Mouse (Mus musculus) kidney, embryonic 15.5 days (tissue): ENCODE results near the gene Prrt2. TPM values are rescaled to one million over a fixed set of nuclear protein-coding genes. Genes with fewer than 3 reads are reported as not detected.

ENCODE experiments used
- ATAC-seq: fragments of 200-750 bp; cut with Nextera tagmentation; replicated peaks from 2 replicates; pipeline ENCODE4 v1.8.0; 2017; ENCODE audit warnings: moderate TSS enrichment; ENCODE audit not compliant: low FRiP score
- H3K27ac ChIP-seq: fragments of 300-500 bp; sonication (generic); 2 replicates; pipeline ENCODE4 v1.5.1; 2015; ENCODE audit warnings: mild to moderate bottlenecking, inconsistent platforms
- H3K27me3 ChIP-seq: fragments of 300-500 bp; sonication (generic); 2 replicates; pipeline ENCODE4 v1.6.1; 2015; ENCODE audit warnings: inconsistent platforms
- H3K36me3 ChIP-seq: fragments of 300-500 bp; sonication (generic); 2 replicates; pipeline ENCODE4 v1.6.1; 2015; ENCODE audit warnings: inconsistent platforms
- H3K4me1 ChIP-seq: fragments of 300-500 bp; sonication (generic); 2 replicates; pipeline ENCODE4 v1.6.1; 2015; ENCODE audit warnings: inconsistent platforms
- H3K4me2 ChIP-seq: fragments of 300-500 bp; sonication (generic); 2 replicates; pipeline ENCODE4 v1.6.1; 2015; ENCODE audit warnings: moderate library complexity, mild to moderate bottlenecking, inconsistent platforms
- H3K4me3 ChIP-seq: fragments of 300-500 bp; sonication (generic); replicated peaks from 2 replicates; pipeline ENCODE4 v1.5.1; 2015; ENCODE audit warnings: mild to moderate bottlenecking, inconsistent platforms
- H3K9ac ChIP-seq: fragments of 300-500 bp; sonication (generic); 2 replicates; pipeline ENCODE4 v1.6.1; 2015; ENCODE audit warnings: mild to moderate bottlenecking, inconsistent platforms
- H3K9me3 ChIP-seq: fragments of 300-500 bp; sonication (generic); replicated peaks from 2 replicates; pipeline ENCODE4 v1.6.1; 2016; ENCODE audit warnings: inconsistent platforms
- WGBS: fragments of 180-500 bp; shearing (Covaris S2); methylation state at CpG from one replicate; pipeline ENCODE4 v1.1.7; 2015; ENCODE audit warnings: mixed read lengths; 5-methylcytosine and 5-hydroxymethylcytosine counted together
- polyA plus RNA-seq: library from polyadenylated mRNA; unstranded; fragments of >200 nt; fragmentation: Nextera tagmentation; extraction: Ambion mirVana; gene quantifications from 2 replicates; pipeline ENCODE4 v1.2.1, GENCODE M21; 2015

Gene Prrt2
- polyA plus RNA-seq, result 5.4 and 7.2 TPM in 2 replicates

- peak within 1 kb of the TSS; percentile 99 for H3K27ac ChIP-seq
- ATAC-seq, result peak; percentile 18; the same call in 1 of the 2 replicates
- peak within 1 kb of the TSS; percentile 54 for H3K4me3 ChIP-seq
- no peaks in the 10 kb centered on the region for H3K9me3 ChIP-seq
- peak within 1 kb of the TSS; percentile 62 for H3K9ac ChIP-seq
- 1% methylated on average over 37 of the region's 37 CpGs for WGBS
- H3K27me3 ChIP-seq, result no peaks in the 10 kb centered on the region
- peaks cover 77% of the 10 kb centered on the region for H3K4me1 ChIP-seq
- peak within 1 kb of the TSS; percentile 92 for H3K4me2 ChIP-seq
- peaks cover 32% of the 10 kb centered on the region for H3K36me3 ChIP-seq
Measured at GRCm38 (mm10) chr7:127020901-127021562, at the start of gene Prrt2, which contains the start of gene Gm42742. TSS of gene Prrt2 (minus strand) at chr7:127021211. TSS of gene Gm42742 (minus strand) at chr7:127021097.

GRCm38 (mm10) chr7:127066317-127066716 lies 45.3 kb upstream of the Prrt2 start:
- H3K4me3 ChIP-seq, result no peak overlapping the region
- no peak for ATAC-seq
- peaks cover 5% of the 10 kb centered on the region; the same call in 1 of the 2 replicates for H3K4me1 ChIP-seq
- H3K9me3 ChIP-seq, result no peaks in the 10 kb centered on the region
- no peaks in the 10 kb centered on the region for H3K27me3 ChIP-seq
- H3K36me3 ChIP-seq, result no peaks in the 10 kb centered on the region
- WGBS, result 75% methylated on average over 4 of the region's 4 CpGs
- no peak overlapping the region for H3K9ac ChIP-seq
- no peak overlapping the region for H3K4me2 ChIP-seq
- no peak overlapping the region for H3K27ac ChIP-seq

- WGBS, result 89% methylated on average over 6 of the region's 6 CpGs
- no peak overlapping the region for H3K27ac ChIP-seq
- ATAC-seq, result no peak
- no peaks in the 10 kb centered on the region for H3K9me3 ChIP-seq
- H3K4me2 ChIP-seq, result no peak overlapping the region
- no peak overlapping the region for H3K4me3 ChIP-seq
- no peaks in the 10 kb centered on the region for H3K27me3 ChIP-seq
- H3K9ac ChIP-seq, result no peak overlapping the region
- no peaks in the 10 kb centered on the region for H3K36me3 ChIP-seq
- H3K4me1 ChIP-seq, result peaks cover 5% of the 10 kb centered on the region; the same call in 1 of the 2 replicates
Measured at GRCm38 (mm10) chr7:127065538-127065937, 44.5 kb upstream of the Prrt2 start.

GRCm38 (mm10) chr7:127055026-127055585 lies 34.1 kb upstream of the Prrt2 start:
- H3K27me3 ChIP-seq, result peaks cover 10% of the 10 kb centered on the region; the same call in 1 of the 2 replicates
- H3K9me3 ChIP-seq, result no peaks in the 10 kb centered on the region
- H3K36me3 ChIP-seq, result no peaks in the 10 kb centered on the region
- H3K9ac ChIP-seq, result no peak overlapping the region
- no peaks in the 10 kb centered on the region for H3K4me1 ChIP-seq
- no peak for ATAC-seq
- H3K4me3 ChIP-seq, result no peak overlapping the region
- 75% methylated on average over 5 of the region's 5 CpGs for WGBS
- H3K27ac ChIP-seq, result no peak overlapping the region
- H3K4me2 ChIP-seq, result no peak overlapping the region

DNA sequence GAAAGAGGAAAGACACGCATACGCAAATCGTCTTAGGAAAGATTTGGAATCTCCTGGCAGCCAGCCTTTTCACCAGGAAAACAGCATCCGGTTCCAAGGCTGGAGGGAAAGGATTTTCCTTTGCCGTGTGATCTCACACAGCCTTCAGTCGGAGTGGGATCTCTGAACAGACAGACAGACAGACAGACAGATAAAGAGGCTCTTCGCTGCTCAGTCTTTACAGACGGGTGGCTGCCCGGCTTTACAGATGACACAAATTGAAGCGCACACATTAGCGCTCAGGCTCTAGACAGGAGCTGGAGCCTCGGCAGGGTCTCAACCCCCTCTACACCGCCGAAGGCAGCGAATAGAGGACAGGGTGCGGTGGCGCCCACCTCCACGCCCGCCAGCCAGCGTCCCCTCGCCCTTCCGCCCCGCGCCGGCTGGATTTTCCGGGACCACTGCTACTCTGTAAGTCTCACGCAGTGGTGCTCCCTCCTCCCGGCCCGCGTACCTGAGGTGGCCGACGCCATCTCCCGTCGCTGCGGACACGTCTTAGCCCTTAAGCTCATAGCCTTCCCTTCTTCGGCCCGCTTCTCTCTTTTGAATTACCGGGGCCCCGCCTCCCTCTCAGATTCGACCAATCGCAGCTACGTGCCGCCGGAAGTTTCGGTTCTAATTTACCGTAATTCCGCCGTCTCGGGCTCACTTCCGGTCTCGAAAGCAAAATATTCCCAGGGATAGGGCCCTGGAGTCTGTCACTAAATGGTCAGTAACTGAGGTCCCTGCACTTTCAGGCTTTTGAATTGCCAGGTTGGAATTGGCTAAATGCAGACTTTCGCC lies 21.1 kb upstream of the Prrt2 start, which contains the start of gene Kif22:
Kif22 (minus strand) TSS at position 621 of the 822 bp plus-strand sequence.
- H3K36me3 ChIP-seq, result peaks cover 21% of the 10 kb centered on the region
- H3K9ac ChIP-seq, result peak within 1 kb of the TSS; percentile 78
- peaks cover 22% of the 10 kb centered on the region for H3K4me1 ChIP-seq
- H3K9me3 ChIP-seq, result 0 out of 2 replicates have a peak, but pooled peaks cover 2% of the 10 kb centered on the region
- H3K4me2 ChIP-seq, result peak within 1 kb of the TSS; percentile 71
- H3K27ac ChIP-seq, result peak within 1 kb of the TSS; percentile 88
- peak; percentile 86 for ATAC-seq
- H3K4me3 ChIP-seq, result peak within 1 kb of the TSS; percentile 85
- no peaks in the 10 kb centered on the region for H3K27me3 ChIP-seq
- WGBS, result under 1% methylated on average over 52 of the region's 53 CpGs

GRCm38 (mm10) chr7:127031244-127031643 lies 10.2 kb upstream of the Prrt2 start:
- no peak overlapping the region for H3K4me3 ChIP-seq
- WGBS, result 79% methylated on average over 1 of the region's 1 CpGs
- ATAC-seq, result no peak
- no peak overlapping the region for H3K4me2 ChIP-seq
- H3K4me1 ChIP-seq, result peaks cover 14% of the 10 kb centered on the region
- H3K9me3 ChIP-seq, result no peaks in the 10 kb centered on the region
- no peaks in the 10 kb centered on the region for H3K27me3 ChIP-seq
- no peak overlapping the region for H3K27ac ChIP-seq
- no peak overlapping the region for H3K9ac ChIP-seq
- peaks cover 83% of the 10 kb centered on the region for H3K36me3 ChIP-seq

GRCm38 (mm10) chr7:127030172-127030571 lies 9.2 kb upstream of the Prrt2 start:
- Histone ChIP-seq H3K27me3 (no peaks in the 10 kb centered on the region), H3K4me1 (peaks cover 14% of the 10 kb centered on the region), H3K9ac (no peak overlapping the region), H3K36me3 (peaks cover 73% of the 10 kb centered on the region), H3K27ac (no peak overlapping the region), H3K4me2 (no peak overlapping the region), H3K9me3 (no peaks in the 10 kb centered on the region), H3K4me3 (no peak overlapping the region)
- no peak for ATAC-seq
- 93% methylated on average over 1 of the region's 1 CpGs for WGBS

DNA sequence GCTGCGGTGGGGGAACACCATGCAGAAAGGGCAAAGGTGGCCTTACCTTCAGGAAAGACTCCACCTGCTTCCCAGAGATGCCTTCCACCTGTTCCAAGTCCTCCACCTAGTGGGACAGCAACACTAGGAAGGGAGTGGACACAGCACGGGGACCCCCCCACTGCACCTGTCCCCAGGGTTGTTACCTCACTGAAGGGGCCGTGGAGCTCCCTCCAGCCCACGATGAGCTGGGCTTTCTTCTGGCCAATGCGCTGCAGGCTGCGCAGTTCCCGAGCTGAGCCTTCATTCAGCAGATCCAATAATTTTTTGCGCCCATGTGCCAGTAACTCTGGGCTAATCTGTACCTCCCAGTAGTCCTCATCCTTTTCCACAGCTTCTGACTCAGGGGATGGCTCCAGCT lies 6.9 kb upstream of the Prrt2 start:
- peak overlapping the region; percentile 77 for H3K4me3 ChIP-seq
- no peaks in the 10 kb centered on the region for H3K9me3 ChIP-seq
- peaks cover 68% of the 10 kb centered on the region for H3K36me3 ChIP-seq
- H3K9ac ChIP-seq, result peak overlapping the region; percentile 14
- peak overlapping the region; percentile 92 for H3K4me2 ChIP-seq
- H3K4me1 ChIP-seq, result peaks cover 35% of the 10 kb centered on the region
- peak overlapping the region; percentile 99 for H3K27ac ChIP-seq
- 60% methylated on average over 8 of the region's 8 CpGs for WGBS
- H3K27me3 ChIP-seq, result no peaks in the 10 kb centered on the region
- no peak for ATAC-seq

GRCm38 (mm10) chr7:127026984-127027726 lies 6.1 kb upstream of the Prrt2 start, which contains the start of gene Maz:
TSS of gene Maz (minus strand) at chr7:127027037.
- no peaks in the 10 kb centered on the region for H3K9me3 ChIP-seq
- peak within 1 kb of the TSS; percentile 92 for H3K4me2 ChIP-seq
- WGBS, result under 1% methylated on average over 46 of the region's 63 CpGs
- peak within 1 kb of the TSS; percentile 99 for H3K27ac ChIP-seq
- ATAC-seq, result peak; percentile 92
- peak within 1 kb of the TSS; percentile 77 for H3K4me3 ChIP-seq
- no peaks in the 10 kb centered on the region for H3K27me3 ChIP-seq
- H3K4me1 ChIP-seq, result peaks cover 42% of the 10 kb centered on the region
- H3K9ac ChIP-seq, result peak within 1 kb of the TSS; percentile 97
- H3K36me3 ChIP-seq, result peaks cover 68% of the 10 kb centered on the region

DNA sequence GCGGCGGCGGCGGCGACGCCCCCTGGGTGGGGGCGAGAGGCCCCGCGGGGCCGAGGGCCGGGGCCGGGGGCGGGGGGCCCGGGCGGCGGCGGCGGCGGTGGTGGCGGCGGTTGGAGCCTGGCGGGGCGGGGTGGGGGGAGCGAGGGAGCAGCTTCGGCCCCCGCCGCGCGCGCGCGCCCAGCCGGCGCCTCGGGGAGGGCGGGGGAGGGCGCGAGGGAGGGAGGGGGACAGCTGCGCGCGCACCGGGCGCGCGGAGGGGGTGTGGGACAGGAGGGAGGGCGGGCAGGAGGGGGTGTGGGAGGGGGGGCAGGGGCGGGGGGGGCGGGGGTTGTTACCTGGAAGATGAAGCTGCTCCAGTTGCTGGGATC lies 5.6 kb upstream of the Prrt2 start:
- H3K4me2 ChIP-seq, result peak overlapping the region; percentile 92
- H3K4me3 ChIP-seq, result peak overlapping the region; percentile 77
- H3K27me3 ChIP-seq, result no peaks in the 10 kb centered on the region
- no peaks in the 10 kb centered on the region for H3K9me3 ChIP-seq
- peaks cover 47% of the 10 kb centered on the region for H3K4me1 ChIP-seq
- H3K27ac ChIP-seq, result peak overlapping the region; percentile 99
- H3K9ac ChIP-seq, result peak overlapping the region; percentile 97
- WGBS, result no CpG with 5 or more reads among the region's 48 CpGs
- peaks cover 67% of the 10 kb centered on the region for H3K36me3 ChIP-seq
- no peak for ATAC-seq

- Histone ChIP-seq H3K9me3 (no peaks in the 10 kb centered on the region), H3K4me2 (peak overlapping the region; percentile 92), H3K9ac (peak overlapping the region; percentile 97), H3K27me3 (no peaks in the 10 kb centered on the region), H3K4me3 (peak overlapping the region; percentile 77), H3K27ac (peak overlapping the region; percentile 99), H3K4me1 (peaks cover 52% of the 10 kb centered on the region), H3K36me3 (peaks cover 65% of the 10 kb centered on the region)
- WGBS, result 1% methylated on average over 14 of the region's 48 CpGs
- ATAC-seq, result peak; percentile 44
Measured at GRCm38 (mm10) chr7:127026161-127026600, 5.2 kb upstream of the Prrt2 start.
